Comparison of ENCODE assay signal across 9 mouse cellular contexts in genomic region chrX:140505497-140506238, GRCm38 (mm10). TPM values are rescaled to one million over a fixed set of nuclear protein-coding genes. Genes with fewer than 3 reads are reported as not detected.
DNase-seq lines count a peak whose midpoint lies in the region; ATAC-seq and TF ChIP-seq lines count a peak whose summit lies in the region.
"Had no signal": no experiment of that assay in that cellular context is flagged by ENCODE, and none has a peak within 500 bp of the region (broad histone marks: within the 10 kb centered on the region; RNA-seq: fewer than 3 reads in every experiment).

No protein-coding gene starts in this region.

- no peaks in the 10 kb centered on the region for H3K9me3 ChIP-seq in stomach, postnatal 0 days (ENCODE audit: control insufficient read depth, low read length)
- H3K9me3 ChIP-seq: neural tube, embryonic 12.5 days had no signal

- WGBS in stomach, postnatal 0 days = 42% methylated on average over 15 of the region's 15 CpGs

- TF ChIP-seq EP300 in stomach, postnatal 0 days (optimal IDR thresholded peaks at IDR 0.05) = peak; percentile 96

- no peak overlapping the region for H3K4me3 ChIP-seq in stomach, postnatal 0 days (ENCODE audit: low read depth, low read length)
- H3K4me3 ChIP-seq: neural tube, embryonic 12.5 days had no signal

- intact Hi-C loops in left cerebral cortex, postnatal 4 days (cut with DNase I) = no loop called here
- intact Hi-C loops in left cerebral cortex, postnatal 25 days (cut with DNase I) = no loop called here

- no peaks in the 10 kb centered on the region for H3K4me1 ChIP-seq in stomach, postnatal 0 days (replicated peaks; ENCODE audit: control insufficient read depth, insufficient read depth)
- H3K4me1 ChIP-seq: neural tube, embryonic 12.5 days had no signal

- no peak for TF ChIP-seq CTCF in stomach, postnatal 0 days (IDR thresholded peaks at IDR 0.05; ENCODE audit: low read depth)

- DNase-seq in left cerebral cortex, postnatal 4 days = peak; percentile 6
- DNase-seq in left cerebral cortex, postnatal 25 days (ENCODE audit: low spot score in 2 of 2) = no peak
- DNase-seq in gastrocnemius, postnatal 4 days (ENCODE audit: low spot score in 2 of 2) = peak; percentile 29 to 35
- peak; percentile 67 to 68 for DNase-seq in kidney, adult 8-10 months
- peak; percentile 87 for DNase-seq in stomach, postnatal 0 days (ENCODE audit: low spot score)
- no peak for DNase-seq in frontal cortex, postnatal 25 days (ENCODE audit: low spot score in 2 of 2)

- no peak overlapping the region for H3K9ac ChIP-seq in stomach, postnatal 0 days (ENCODE audit: low read length)
- H3K9ac ChIP-seq: neural tube, embryonic 12.5 days had no signal

- H3K36me3 ChIP-seq in stomach, postnatal 0 days (ENCODE audit: control insufficient read depth, insufficient read depth, low read length) = no peaks in the 10 kb centered on the region
- H3K36me3 ChIP-seq: neural tube, embryonic 12.5 days had no signal

- H3K27me3 ChIP-seq in stomach, postnatal 0 days (ENCODE audit: control insufficient read depth, insufficient read depth, low read length) = no peaks in the 10 kb centered on the region

- H3K27ac ChIP-seq in stomach, postnatal 0 days (replicated peaks) = peak overlapping the region; percentile 85
- H3K27ac ChIP-seq: neural tube, embryonic 12.5 days had no signal

- no peak overlapping the region for H3K4me2 ChIP-seq in stomach, postnatal 0 days (replicated peaks; ENCODE audit: low read depth)
- H3K4me2 ChIP-seq: neural tube, embryonic 12.5 days had no signal

- ATAC-seq in activated CD4-positive, CD25-positive, alpha-beta regulatory T cell, adult 4 months = peak; percentile 90
- ATAC-seq in megakaryocyte, adult 5-6 weeks (ENCODE audit: poor library complexity, severe bottlenecking) = peak; percentile 85
- peak; percentile 94 for ATAC-seq in stomach, postnatal 0 days (ENCODE audit: low FRiP score, low TSS enrichment)

RNA-seq across cellular contexts. Expression of gene Prps1, which starts 49.3 kb away (rescaled TPM):
- total RNA-seq in left cerebral cortex, postnatal 4 days (2021) = 10 to 100 TPM; 64.9 to 68.6 TPM
- total RNA-seq in left cerebral cortex, postnatal 25 days (2021) = 10 to 100 TPM; 63.5 to 83.1 TPM
- 10 to 100 TPM; 44.7 to 47.8 TPM for polyA plus RNA-seq in activated CD4-positive, CD25-positive, alpha-beta regulatory T cell, adult 4 months (2017; shearing (Covaris generic))
- 10 to 100 TPM; 16.5 to 18.9 TPM for total RNA-seq in gastrocnemius, postnatal 4 days (2021)
- 30.8 and 33.7 TPM in 2 replicates for total RNA-seq in megakaryocyte, adult 5-6 weeks (2015)
- 17.8 and 26.5 TPM in 2 replicates for total RNA-seq in megakaryocyte, adult 5-6 weeks (2017)
- polyA plus RNA-seq in stomach, postnatal 0 days (2015; fragmentation: Nextera tagmentation; extraction: Ambion mirVana) = 18.2 and 18.3 TPM in 2 replicates

Comparison
In these comparisons a context has a peak if more than half of its experiments do, and no peak if none do; other contexts are left out.
1. DNase-seq: peak in left cerebral cortex, postnatal 4 days (single experiment), gastrocnemius, postnatal 4 days (2 of 2), kidney, adult 8-10 months (2 of 2) and stomach, postnatal 0 days (single experiment); none in left cerebral cortex, postnatal 25 days (0 of 2) and frontal cortex, postnatal 25 days (0 of 2).
2. Peak in every context shown above with its lines, with median percentiles within 50 percentile points of each other: ATAC-seq.